Mouse (Mus musculus) R1 (cell line): ENCODE measurements at regions not wholly inside any gene's neighbourhood (a gene's known extent, or its start where the extent isn't known, plus 50 kb on each side); places are given as distances from the start of the nearest gene placed in this dataset.

Experiments used
- DNase-seq: peaks from one replicate; pipeline ENCODE4 v3.0.0-alpha.2; 2018; ENCODE audit warnings: low read depth, low spot score

DNA sequence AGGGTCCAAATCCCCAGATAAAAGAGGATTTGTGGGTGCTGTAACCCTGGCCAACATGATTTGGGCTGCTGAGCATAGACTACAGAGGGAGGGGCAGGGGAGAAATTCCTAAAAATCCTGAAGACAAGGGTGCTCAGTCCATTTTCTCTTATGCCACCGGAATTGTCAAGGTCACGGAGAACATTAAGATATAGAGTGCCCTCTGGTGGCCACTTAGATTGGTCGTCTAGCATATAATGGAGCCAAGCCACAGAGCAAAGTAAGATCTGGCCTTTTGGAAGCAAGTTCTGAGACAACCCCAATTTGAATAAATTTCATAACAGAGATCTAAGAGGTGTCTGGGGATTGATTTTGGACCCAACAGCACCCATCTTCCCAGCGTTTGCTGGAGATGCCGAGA lies 250.0 kb downstream of the Prr32 start:
- DNase-seq = peak; percentile 36
